Mouse (Mus musculus) liver, postnatal 0 days (tissue): Measurements from ENCODE around the gene Gm17606.

Experiments used
- CTCF ChIP-seq: sonication (generic); IDR thresholded peaks from 2 replicates; pipeline ENCODE4 v1.5.1; 2016; ENCODE audit warnings: antibody characterized with exemption, low read depth
- EP300 ChIP-seq: IDR thresholded peaks from 2 replicates; pipeline ENCODE4 v1.6.1; 2016; ENCODE audit warnings: antibody characterized with exemption, low read depth, mild to moderate bottlenecking

DNA sequence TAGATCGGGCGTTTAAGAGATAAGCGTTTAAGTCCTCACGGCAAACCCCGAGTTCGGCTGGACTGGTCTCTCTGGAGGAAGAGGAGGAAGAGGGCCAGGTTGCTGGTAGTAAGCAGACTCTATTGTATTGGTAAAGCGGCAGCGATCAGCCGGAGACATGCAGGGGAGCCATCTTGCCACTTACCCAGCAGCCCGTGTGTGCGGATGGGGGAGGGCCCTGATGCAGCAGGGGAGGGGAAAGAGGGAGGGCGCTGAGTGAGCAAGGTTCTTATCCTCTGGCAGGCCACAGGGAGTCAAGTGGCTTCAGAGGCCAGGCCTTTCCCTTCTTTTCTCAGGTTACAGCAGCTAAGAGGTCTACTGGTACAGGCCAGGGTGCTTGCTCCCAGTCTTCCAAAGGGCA, 12.7 kb downstream of the Gm17606 start:
- TF ChIP-seq EP300 (no peak), CTCF (no peak)
